Mouse (Mus musculus): ENCODE measurements at regions not wholly inside any gene's neighbourhood (a gene's known extent, or its start where the extent isn't known, plus 50 kb on each side); places are given as distances from the start of the nearest gene placed in this dataset.
"Not testable (repeated sequence)": the region's sequence is repeated elsewhere in the genome, so short reads cannot be mapped to it uniquely, and the experiment has no call there.

GRCm38 (mm10) chr12:77855796-77856195, 338.2 kb upstream of the Gm6657 start:
- DNase-seq = no peak

- DNase-seq = no peak
Measured at GRCm38 (mm10) chr12:77857281-77857680, 336.8 kb upstream of the Gm6657 start.

- no peak for DNase-seq
Measured at GRCm38 (mm10) chr12:77860769-77861557, 333.1 kb upstream of the Gm6657 start.

DNA sequence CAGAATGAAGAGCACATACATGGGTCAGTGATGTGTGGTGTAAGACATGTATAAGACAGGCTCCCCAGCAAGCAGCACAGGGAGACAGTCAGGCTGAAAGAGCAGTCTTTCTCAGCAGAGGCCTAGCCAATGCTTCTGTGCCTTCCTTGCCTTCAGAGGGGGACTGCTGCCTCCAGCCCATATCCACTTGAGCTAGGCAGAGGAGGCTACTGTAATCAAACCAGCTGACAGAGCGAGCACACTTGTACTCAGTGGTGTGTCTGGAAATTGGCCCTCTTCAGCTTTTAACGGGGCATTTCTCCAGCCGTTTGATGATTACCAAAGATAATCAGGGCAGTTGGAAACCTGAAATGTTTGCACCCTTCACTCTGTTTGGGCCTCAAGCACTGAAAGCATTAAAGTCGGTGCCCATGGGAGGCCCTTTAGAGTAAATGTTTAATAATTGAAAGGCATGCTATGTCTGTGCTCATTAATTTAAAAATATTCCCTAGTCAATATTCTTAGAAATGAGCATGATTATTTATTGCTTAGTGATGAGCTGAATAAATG, 326.0 kb upstream of the Gm6657 start:
- DNase-seq = no peak

DNA sequence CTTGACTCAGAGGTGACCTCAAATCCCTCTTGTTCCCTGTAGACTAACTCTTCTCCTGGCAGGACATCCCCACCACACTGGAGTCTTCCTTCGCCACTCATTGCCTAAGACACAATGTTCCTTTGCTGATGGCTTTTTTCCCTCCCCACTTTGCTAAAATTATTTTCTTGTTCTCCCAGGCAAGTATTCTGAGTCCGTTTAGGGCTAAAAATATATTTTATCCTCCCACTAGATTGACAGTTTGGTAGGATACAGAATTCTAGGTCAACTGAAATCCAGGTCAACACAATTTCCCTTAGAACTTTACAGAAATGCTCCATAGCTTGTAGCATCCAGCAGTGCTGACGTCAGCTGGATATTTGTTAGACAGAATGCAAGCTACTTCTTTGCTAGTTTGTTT, 324.7 kb upstream of the Gm6657 start:
- no peak for DNase-seq

- DNase-seq = no peak
Measured at GRCm38 (mm10) chr12:77887335-77887734, 306.7 kb upstream of the Gm6657 start.

DNA sequence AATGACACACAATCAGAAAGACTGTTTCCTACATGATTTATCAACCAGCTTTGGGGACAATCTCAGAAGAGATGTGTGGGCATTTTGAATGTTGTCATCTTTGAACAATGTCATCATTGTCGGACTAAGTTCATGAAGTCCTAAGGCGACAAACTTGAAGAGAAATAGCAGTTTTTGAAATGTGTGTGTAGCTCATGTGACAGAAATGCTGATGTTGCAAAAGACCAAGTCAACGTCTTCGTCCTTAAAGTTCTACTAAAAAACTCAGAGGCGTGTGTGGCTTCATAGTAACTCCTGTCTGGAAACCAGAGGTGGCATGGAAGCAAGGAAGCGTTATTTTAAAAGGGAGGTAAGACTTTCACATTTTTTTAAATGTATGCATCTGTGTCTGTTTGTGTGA, 302.6 kb upstream of the Gm6657 start:
- no peak for DNase-seq

DNA sequence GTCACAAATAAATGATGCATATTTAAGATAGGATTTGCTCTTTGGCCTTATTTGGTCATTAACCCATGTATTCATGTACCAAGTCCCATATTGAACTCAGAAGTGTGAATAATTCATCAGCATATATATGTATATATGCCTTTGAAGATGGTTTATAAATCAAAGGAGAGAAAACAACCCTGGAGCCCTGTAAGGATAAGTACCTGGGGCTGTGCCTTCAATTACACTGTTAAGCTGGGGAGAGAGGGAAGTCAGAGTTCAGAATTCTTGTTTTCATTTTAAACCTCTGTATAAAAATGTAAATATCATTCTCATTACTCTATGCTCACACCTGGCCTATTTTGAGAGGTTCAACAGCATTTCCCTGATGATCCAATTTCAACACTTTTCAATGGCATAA, 299.8 kb upstream of the Gm6657 start:
- DNase-seq = no peak

- DNase-seq = no peak
Measured at GRCm38 (mm10) chr12:77895508-77895907, 298.5 kb upstream of the Gm6657 start.

GRCm38 (mm10) chr12:77898974-77899373, 295.1 kb upstream of the Gm6657 start:
- not testable (repeated sequence) for DNase-seq

- no peak for DNase-seq
Measured at GRCm38 (mm10) chr12:77901254-77901653, 292.8 kb upstream of the Gm6657 start.

DNA sequence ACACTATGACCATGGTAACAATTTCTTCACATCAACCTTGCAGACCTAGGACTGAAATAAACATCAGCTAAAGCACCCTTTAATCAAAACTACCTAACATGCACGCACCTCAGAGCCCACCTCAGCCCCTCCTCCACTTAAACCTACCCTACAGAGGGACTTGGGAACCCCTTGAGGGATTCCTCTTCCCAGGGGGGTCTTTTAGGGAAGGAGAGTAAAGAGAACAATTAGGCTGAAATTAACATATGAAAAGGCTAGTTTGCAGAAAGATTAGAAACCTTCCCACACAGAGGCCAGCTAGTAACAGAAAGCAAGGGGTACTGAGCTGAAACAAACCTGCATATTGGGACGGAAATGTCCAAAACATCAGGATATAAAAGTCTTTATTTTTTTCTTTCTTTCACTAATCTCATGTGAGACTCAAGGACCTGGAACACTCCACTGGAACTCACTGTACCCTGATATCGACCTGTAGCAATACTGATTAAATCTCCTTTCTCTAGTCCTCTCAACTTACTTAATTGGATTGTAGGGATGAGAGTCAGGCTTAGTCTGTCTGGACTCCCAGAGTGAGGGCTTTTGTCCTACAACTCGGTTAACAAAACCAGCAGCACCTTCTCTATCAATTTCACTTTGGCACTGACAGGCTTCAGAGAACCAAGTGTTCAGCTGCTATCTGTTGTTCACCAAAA, 281.0 kb upstream of the Gm6657 start:
- DNase-seq = no peak

DNA sequence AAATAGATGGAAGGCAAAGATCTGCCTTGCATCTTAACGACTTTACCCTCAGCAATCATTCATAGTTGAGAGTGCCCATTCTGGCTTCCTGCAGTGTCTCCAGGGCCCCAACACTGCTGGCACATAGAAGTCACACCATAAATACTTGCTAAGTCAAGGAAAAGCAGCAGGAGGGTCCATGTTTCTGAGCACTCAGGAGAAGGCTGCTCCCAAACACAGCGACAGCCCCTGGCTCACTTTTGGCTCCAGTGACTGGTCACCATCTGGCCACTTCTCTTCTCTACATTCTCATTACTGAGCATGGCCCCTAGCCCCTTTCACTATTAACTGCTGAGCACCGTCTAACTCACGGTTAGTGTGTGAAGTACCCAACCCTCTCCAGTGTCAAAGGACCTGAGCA, 265.3 kb upstream of the Gm6657 start:
- no peak for DNase-seq

- DNase-seq = no peak
Measured at GRCm38 (mm10) chr12:77929571-77929970, 264.5 kb upstream of the Gm6657 start.

GRCm38 (mm10) chr12:77943960-77944359, 250.1 kb upstream of the Gm6657 start:
- no peak for DNase-seq

DNA sequence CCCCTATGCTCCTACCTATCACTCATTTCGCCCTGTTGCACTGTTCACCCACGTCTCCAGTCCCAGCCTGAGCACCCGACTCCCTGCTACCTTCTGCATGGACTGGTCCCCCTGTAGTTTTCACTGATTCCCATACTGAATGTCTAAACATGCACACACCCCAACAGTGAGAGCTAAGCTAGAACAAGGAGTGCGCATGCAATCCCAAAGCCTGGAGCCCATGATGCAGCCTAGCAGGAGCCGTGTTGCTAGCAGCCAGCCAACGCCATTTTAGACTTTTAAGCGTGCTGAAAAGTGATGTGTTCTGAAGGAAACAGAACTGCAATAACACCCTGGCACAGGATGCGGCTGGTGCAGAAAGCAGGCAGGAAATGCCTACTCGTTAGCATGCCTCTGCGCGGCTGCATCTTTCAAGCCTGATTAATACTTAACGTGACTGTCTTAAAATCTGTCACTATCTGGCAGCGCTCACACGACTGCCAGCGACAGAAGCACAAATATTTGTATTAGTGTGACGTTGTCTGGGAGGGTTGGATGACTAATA, 244.5 kb upstream of the Gm6657 start:
- DNase-seq = peak in 1 of 2 experiments; percentile 12

GRCm38 (mm10) chr12:77952492-77952891, 241.6 kb upstream of the Gm6657 start:
- no peak for DNase-seq

GRCm38 (mm10) chr12:77962631-77963030, 231.4 kb upstream of the Gm6657 start:
- no peak for DNase-seq

- DNase-seq = no peak
Measured at GRCm38 (mm10) chr12:77968543-77968942, 225.5 kb upstream of the Gm6657 start.

DNA sequence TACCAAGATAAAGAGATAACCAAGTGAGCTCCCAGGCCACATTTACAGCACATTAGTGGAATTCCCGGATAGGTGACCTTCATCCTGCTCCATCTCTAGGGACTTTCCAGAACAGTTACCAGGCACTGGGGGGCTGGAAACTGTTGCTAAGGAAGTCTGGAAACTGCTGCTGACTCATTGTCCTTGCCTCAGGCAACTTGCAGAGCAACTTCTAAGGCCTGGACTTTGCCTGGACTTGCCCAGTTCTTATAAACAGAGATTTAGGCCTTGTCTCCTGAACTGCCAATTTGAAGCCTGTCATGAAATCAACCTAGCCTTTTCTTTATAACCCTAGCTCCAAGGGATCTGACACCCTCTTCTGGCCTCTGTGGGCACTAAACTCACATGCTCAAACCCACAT, 224.0 kb upstream of the Gm6657 start:
- DNase-seq = no peak

GRCm38 (mm10) chr12:77972165-77972564, 221.9 kb upstream of the Gm6657 start:
- DNase-seq = no peak

DNA sequence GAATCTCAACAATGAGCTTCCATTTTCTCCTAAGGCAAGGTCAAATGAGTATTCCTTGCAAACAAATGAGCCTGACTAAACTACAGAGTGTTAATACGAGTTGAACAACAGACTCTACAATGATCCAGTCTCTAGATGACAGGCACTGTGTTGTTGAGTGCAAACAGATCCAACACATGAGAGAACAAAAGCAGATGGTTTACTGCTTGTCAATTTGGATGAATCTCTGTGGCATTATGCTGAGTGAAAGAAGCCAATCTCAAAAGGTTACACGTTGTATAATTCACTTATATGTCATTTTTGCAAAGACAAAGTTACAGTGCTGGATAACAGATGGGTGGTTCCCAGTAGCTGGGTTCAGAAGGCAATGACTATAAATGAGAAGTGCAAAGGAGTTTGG, 217.1 kb upstream of the Gm6657 start:
- DNase-seq = no peak

DNA sequence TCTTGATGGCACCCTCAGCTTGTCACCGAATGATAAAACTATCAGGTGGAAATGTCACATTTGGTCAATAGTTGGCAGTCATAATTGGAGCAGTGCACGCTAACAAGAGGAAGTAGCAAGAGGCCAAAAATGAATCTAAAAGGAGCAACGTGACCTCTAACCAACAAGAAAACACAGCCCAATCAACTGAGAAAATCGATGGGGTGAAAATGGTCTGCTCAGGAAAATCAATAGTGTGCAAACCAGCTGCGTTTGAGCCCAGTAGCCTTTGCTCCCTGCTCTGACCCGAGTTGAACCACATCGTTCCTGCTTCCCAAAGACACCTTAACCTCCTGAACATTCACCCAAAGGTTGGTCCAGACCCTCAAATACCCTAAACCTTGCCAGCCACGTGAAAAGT, 207.3 kb upstream of the Gm6657 start:
- DNase-seq = no peak

GRCm38 (mm10) chr12:77989766-77990165, 204.3 kb upstream of the Gm6657 start:
- DNase-seq = peak; percentile 2 to 40

Data from kidney, adult 8-10 months (tissue).